Mouse (Mus musculus) forebrain, embryonic 11.5 days (tissue): ENCODE measurements around the gene Rab1b. TPM values are rescaled to one million over a fixed set of nuclear protein-coding genes. Genes with fewer than 3 reads are reported as not detected.
A peak's percentile ranks its signal among the peaks of the same experiment; 100 is the strongest.

Source experiments
- ATAC-seq: fragments of 200-750 bp; cut with Nextera tagmentation; replicated peaks from 2 replicates; pipeline ENCODE4 v1.8.0; 2017; ENCODE audit warnings: moderate TSS enrichment; ENCODE audit not compliant: low FRiP score
- DNase-seq: peaks from one replicate; pipeline ENCODE4 v3.0.0-alpha.2; 2017; ENCODE audit warnings: low spot score
- H3K27ac ChIP-seq: fragments of 300-500 bp; sonication (generic); 2 replicates; pipeline ENCODE4 v1.5.1; 2014; ENCODE audit warnings: low read depth, low read length
- H3K27me3 ChIP-seq: fragments of 300-500 bp; sonication (generic); 2 replicates; pipeline ENCODE4 v1.6.1; 2014; ENCODE audit warnings: mild to moderate bottlenecking, low read length, mixed read lengths; ENCODE audit not compliant: control insufficient read depth, insufficient read depth
- H3K36me3 ChIP-seq: fragments of 300-500 bp; sonication (generic); 2 replicates; pipeline ENCODE4 v1.6.1; 2014; ENCODE audit warnings: mild to moderate bottlenecking, low read length, moderate library complexity, mixed read lengths; ENCODE audit not compliant: control insufficient read depth, insufficient read depth
- H3K4me1 ChIP-seq: fragments of 300-500 bp; sonication (generic); replicated peaks from 2 replicates; pipeline ENCODE4 v1.6.1; 2014; ENCODE audit warnings: low read length, mixed read lengths; ENCODE audit not compliant: control insufficient read depth, insufficient read depth
- H3K4me2 ChIP-seq: fragments of 300-500 bp; sonication (generic); 2 replicates; pipeline ENCODE4 v1.6.1; 2014; ENCODE audit warnings: low read depth, mild to moderate bottlenecking, low read length, moderate library complexity, mixed read lengths; ENCODE audit not compliant: severe bottlenecking
- H3K4me3 ChIP-seq: fragments of 300-500 bp; sonication (generic); 2 replicates; pipeline ENCODE4 v1.5.1; 2014; ENCODE audit warnings: low read depth, low read length
- H3K9ac ChIP-seq: fragments of 300-500 bp; sonication (generic); 2 replicates; pipeline ENCODE4 v1.6.1; 2014; ENCODE audit warnings: low read length
- H3K9me3 ChIP-seq: fragments of 300-500 bp; sonication (generic); 2 replicates; pipeline ENCODE4 v1.6.1; 2016; ENCODE audit warnings: low read length, mixed read lengths; ENCODE audit not compliant: control insufficient read depth
- WGBS: fragments of 180-500 bp; shearing (Covaris S2); extraction: QIAGEN DNeasy Blood & Tissue Kit; methylation state at CpG from one replicate; pipeline ENCODE4 v1.1.7; 2014; 5-methylcytosine and 5-hydroxymethylcytosine counted together
- polyA plus RNA-seq: library from polyadenylated mRNA; unstranded; fragments of >200 nt; fragmentation: Nextera tagmentation; extraction: Ambion mirVana; gene quantifications from 2 replicates; pipeline ENCODE4 v1.2.1, GENCODE M21; 2014

Rab1b gene
- polyA plus RNA-seq, 1 experiment from 2014 or later = 250 TPM

GRCm38 (mm10) chr19:5083961-5084833 lies 22.7 kb downstream of the Rab1b start:
- DNase-seq (no peak), ATAC-seq (no peak)
- Histone ChIP-seq H3K9me3 (no peaks in the 10 kb centered on the region), H3K4me3 (no peak overlapping the region), H3K27ac (no peak overlapping the region), H3K4me2 (no peak overlapping the region), H3K4me1 (peaks cover 16% of the 10 kb centered on the region), H3K9ac (no peak overlapping the region), H3K27me3 (peaks cover 49% of the 10 kb centered on the region), H3K36me3 (no peaks in the 10 kb centered on the region)
- WGBS = 73% methylated on average over 3 of the region's 3 CpGs

- no peak for DNase-seq
- no peak overlapping the region for H3K4me3 ChIP-seq
- no peaks in the 10 kb centered on the region for H3K9me3 ChIP-seq
- no peak overlapping the region for H3K27ac ChIP-seq
- H3K36me3 ChIP-seq = no peaks in the 10 kb centered on the region
- peaks cover 11% of the 10 kb centered on the region for H3K4me1 ChIP-seq
- H3K27me3 ChIP-seq = peaks cover 49% of the 10 kb centered on the region
- H3K9ac ChIP-seq = no peak overlapping the region
- no peak overlapping the region for H3K4me2 ChIP-seq
- WGBS = 72% methylated on average over 24 of the region's 24 CpGs
- ATAC-seq = no peak
Measured at GRCm38 (mm10) chr19:5082596-5082995, 24.3 kb downstream of the Rab1b start.

- H3K27me3 ChIP-seq = peaks cover 49% of the 10 kb centered on the region
- DNase-seq (no peak), ATAC-seq (no peak)
- no peak overlapping the region for H3K9ac ChIP-seq
- H3K4me2 ChIP-seq = no peak overlapping the region
- no peaks in the 10 kb centered on the region for H3K9me3 ChIP-seq
- 71% methylated on average over 18 of the region's 18 CpGs for WGBS
- H3K27ac ChIP-seq = no peak overlapping the region
- no peaks in the 10 kb centered on the region for H3K36me3 ChIP-seq
- peaks cover 7% of the 10 kb centered on the region; the same call in 1 of the 2 replicates for H3K4me1 ChIP-seq
- no peak overlapping the region for H3K4me3 ChIP-seq
Measured at GRCm38 (mm10) chr19:5082005-5082404, 24.9 kb downstream of the Rab1b start.

- Histone ChIP-seq H3K36me3 (no peaks in the 10 kb centered on the region), H3K4me1 (no peaks in the 10 kb centered on the region), H3K9me3 (no peaks in the 10 kb centered on the region), H3K9ac (no peak overlapping the region), H3K4me2 (no peak overlapping the region), H3K4me3 (no peak overlapping the region), H3K27ac (no peak overlapping the region), H3K27me3 (peaks cover 28% of the 10 kb centered on the region)
- 95% methylated on average over 1 of the region's 1 CpGs for WGBS
- ATAC-seq = no peak
- no peak for DNase-seq
Measured at GRCm38 (mm10) chr19:5079279-5079678, 27.6 kb downstream of the Rab1b start.

GRCm38 (mm10) chr19:5073518-5073917 lies 33.4 kb downstream of the Rab1b start:
- Histone ChIP-seq H3K4me3 (no peak overlapping the region), H3K4me1 (peaks cover 14% of the 10 kb centered on the region), H3K27ac (no peak overlapping the region), H3K9ac (no peak overlapping the region), H3K27me3 (peaks cover 16% of the 10 kb centered on the region), H3K4me2 (no peak overlapping the region), H3K36me3 (no peaks in the 10 kb centered on the region), H3K9me3 (no peaks in the 10 kb centered on the region)
- ATAC-seq (no peak), DNase-seq (no peak)
- 49% methylated on average over 5 of the region's 5 CpGs for WGBS

- Histone ChIP-seq H3K27ac (no peak overlapping the region; the same call in 1 of the 2 replicates), H3K4me1 (peaks cover 19% of the 10 kb centered on the region), H3K4me3 (peak overlapping the region; percentile 36; the same call in 1 of the 2 replicates), H3K36me3 (no peaks in the 10 kb centered on the region), H3K9ac (no peak overlapping the region), H3K4me2 (peak overlapping the region; percentile 68), H3K27me3 (peaks cover 21% of the 10 kb centered on the region), H3K9me3 (no peaks in the 10 kb centered on the region)
- DNase-seq = peak; percentile 91
- peak; percentile 60 for ATAC-seq
- 2% methylated on average over 15 of the region's 15 CpGs for WGBS
Measured at GRCm38 (mm10) chr19:5073028-5073427, 33.8 kb downstream of the Rab1b start.

GRCm38 (mm10) chr19:5072389-5073019 lies 34.4 kb downstream of the Rab1b start:
- H3K9me3 ChIP-seq = no peaks in the 10 kb centered on the region
- peak overlapping the region; percentile 68 for H3K4me2 ChIP-seq
- peak overlapping the region; percentile 74; the same call in 1 of the 2 replicates for H3K27ac ChIP-seq
- peaks cover 25% of the 10 kb centered on the region for H3K27me3 ChIP-seq
- peaks cover 24% of the 10 kb centered on the region for H3K4me1 ChIP-seq
- H3K36me3 ChIP-seq = no peaks in the 10 kb centered on the region
- WGBS = 1% methylated on average over 20 of the region's 20 CpGs
- H3K9ac ChIP-seq = peak overlapping the region; percentile 54; the same call in 1 of the 2 replicates
- DNase-seq (no peak), ATAC-seq (peak; percentile 27)
- H3K4me3 ChIP-seq = peak overlapping the region; percentile 36

GRCm38 (mm10) chr19:5071545-5072369 lies 35.1 kb downstream of the Rab1b start:
- peaks cover 31% of the 10 kb centered on the region for H3K4me1 ChIP-seq

More at GRCm38 (mm10) chr19:5071545-5072369, 35.1 kb downstream of the Rab1b start:
- DNase-seq (peak; percentile 92), ATAC-seq (peak; percentile 86)
- H3K27ac ChIP-seq = peak overlapping the region; percentile 74
- H3K9me3 ChIP-seq = no peaks in the 10 kb centered on the region
- H3K9ac ChIP-seq = peak overlapping the region; percentile 54
- H3K36me3 ChIP-seq = no peaks in the 10 kb centered on the region
- H3K27me3 ChIP-seq = peaks cover 32% of the 10 kb centered on the region
- peak overlapping the region; percentile 68 for H3K4me2 ChIP-seq
- under 1% methylated on average over 40 of the region's 40 CpGs for WGBS
- peak overlapping the region; percentile 36 for H3K4me3 ChIP-seq
